Mouse (Mus musculus) limb, embryonic 15.5 days (tissue): ENCODE data around the gene Ttc12. TPM values are rescaled to one million over a fixed set of nuclear protein-coding genes. Genes with fewer than 3 reads are reported as not detected.

Source experiments
- ATAC-seq: fragments of 200-750 bp; cut with Nextera tagmentation; 2 replicates; pipeline ENCODE4 v1.8.0; 2017; ENCODE audit warnings: low read depth, moderate TSS enrichment; ENCODE audit not compliant: insufficient number of reproducible peaks, low FRiP score, low TSS enrichment
- H3K27ac ChIP-seq: fragments of 300-500 bp; sonication (generic); 2 replicates; pipeline ENCODE4 v1.5.1; 2015; ENCODE audit warnings: moderate library complexity, mild to moderate bottlenecking, inconsistent platforms
- H3K27me3 ChIP-seq: fragments of 300-500 bp; sonication (generic); 2 replicates; pipeline ENCODE4 v1.6.1; 2015; ENCODE audit warnings: inconsistent platforms
- H3K36me3 ChIP-seq: fragments of 300-500 bp; sonication (generic); 2 replicates; pipeline ENCODE4 v1.6.1; 2015; ENCODE audit warnings: inconsistent platforms
- H3K4me1 ChIP-seq: fragments of 300-500 bp; sonication (generic); 2 replicates; pipeline ENCODE4 v1.6.1; 2015; ENCODE audit warnings: inconsistent platforms
- H3K4me2 ChIP-seq: fragments of 300-500 bp; sonication (generic); 2 replicates; pipeline ENCODE4 v1.6.1; 2015; ENCODE audit warnings: mild to moderate bottlenecking, inconsistent platforms
- H3K4me3 ChIP-seq: fragments of 300-500 bp; sonication (generic); 2 replicates; pipeline ENCODE4 v1.5.1; 2015; ENCODE audit warnings: mild to moderate bottlenecking, inconsistent platforms
- H3K9ac ChIP-seq: fragments of 300-500 bp; sonication (generic); 2 replicates; pipeline ENCODE4 v1.6.1; 2015; ENCODE audit warnings: inconsistent platforms
- H3K9me3 ChIP-seq: fragments of 300-500 bp; sonication (generic); 2 replicates; pipeline ENCODE4 v1.6.1; 2016; ENCODE audit warnings: inconsistent platforms
- WGBS: fragments of 180-500 bp; shearing (Covaris S2); methylation state at CpG from one replicate; pipeline ENCODE4 v1.1.7; 2015; 5-methylcytosine and 5-hydroxymethylcytosine counted together
- polyA plus RNA-seq: library from polyadenylated mRNA; unstranded; fragments of >200 nt; fragmentation: Nextera tagmentation; extraction: Ambion mirVana; gene quantifications from 2 replicates; pipeline ENCODE4 v1.2.1, GENCODE M21; 2015

Ttc12 gene
- 0.65 and 1.1 TPM in 2 replicates for polyA plus RNA-seq

DNA sequence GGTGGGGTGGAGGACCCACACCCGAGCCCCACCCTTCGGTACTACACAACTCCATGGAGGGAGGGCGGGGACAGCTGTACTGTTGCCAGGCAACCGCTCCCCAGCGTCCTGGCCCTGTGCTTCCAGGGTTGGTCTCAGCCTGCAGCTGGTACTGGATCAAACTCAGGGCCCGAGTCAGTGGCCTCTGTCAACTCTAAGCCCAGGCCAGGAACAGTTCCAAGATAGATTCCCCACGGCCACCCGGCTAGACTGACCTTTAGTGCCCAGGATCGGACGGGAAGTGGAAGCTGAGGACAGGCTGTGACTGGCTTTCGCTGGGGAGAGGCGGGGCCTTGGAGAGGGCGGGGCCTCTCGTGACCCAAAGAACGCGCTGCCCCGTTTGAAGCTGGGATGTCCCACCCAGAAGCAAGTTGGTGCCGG lies at the start of gene Ttc12:
Gene Ttc12, minus strand, starts transcription at position 334 of the 420 bp plus-strand sequence.
- no peaks in the 10 kb centered on the region for H3K36me3 ChIP-seq
- H3K27ac ChIP-seq: no peak within 1 kb of the TSS
- H3K4me2 ChIP-seq: peak within 1 kb of the TSS; percentile 90
- peak; percentile 87 for ATAC-seq
- H3K27me3 ChIP-seq: peaks cover 3% of the 10 kb centered on the region; the same call in 1 of the 2 replicates
- peaks cover 31% of the 10 kb centered on the region for H3K4me1 ChIP-seq
- no peaks in the 10 kb centered on the region for H3K9me3 ChIP-seq
- peak within 1 kb of the TSS; percentile 54 for H3K4me3 ChIP-seq
- whole genome bisulfite sequencing: 0% methylated on average over 18 of the region's 18 CpGs
- peak within 1 kb of the TSS; percentile 31; the same call in 1 of the 2 replicates for H3K9ac ChIP-seq

DNA sequence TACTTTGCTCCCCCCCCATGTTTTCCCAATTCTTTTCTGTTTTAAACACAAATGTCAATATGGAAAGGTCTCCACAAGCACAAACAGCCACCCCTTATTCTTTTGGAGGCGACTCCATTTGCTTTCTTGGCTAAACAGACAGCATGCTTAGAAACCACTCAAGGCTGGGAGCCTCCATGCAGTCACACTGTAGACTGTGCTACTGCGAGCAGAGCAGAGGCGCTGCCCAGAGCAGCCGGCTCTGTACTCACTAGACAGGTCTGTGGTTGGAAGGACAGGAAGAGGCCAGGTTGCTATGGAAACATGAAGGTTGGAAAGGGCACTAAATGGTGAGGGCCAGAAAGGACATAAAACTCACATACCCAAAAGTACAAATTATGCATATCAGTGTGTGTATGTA lies 48.9 kb upstream of the Ttc12 start:
- H3K4me1 ChIP-seq: peaks cover 26% of the 10 kb centered on the region
- no peak overlapping the region for H3K27ac ChIP-seq
- H3K27me3 ChIP-seq: no peaks in the 10 kb centered on the region
- WGBS: 59% methylated on average over 4 of the region's 4 CpGs
- no peak overlapping the region for H3K4me2 ChIP-seq
- H3K9me3 ChIP-seq: no peaks in the 10 kb centered on the region
- no peak overlapping the region for H3K4me3 ChIP-seq
- no peak for ATAC-seq
- H3K9ac ChIP-seq: no peak overlapping the region
- H3K36me3 ChIP-seq: 0 out of 2 replicates have a peak, but pooled peaks cover 1% of the 10 kb centered on the region

DNA sequence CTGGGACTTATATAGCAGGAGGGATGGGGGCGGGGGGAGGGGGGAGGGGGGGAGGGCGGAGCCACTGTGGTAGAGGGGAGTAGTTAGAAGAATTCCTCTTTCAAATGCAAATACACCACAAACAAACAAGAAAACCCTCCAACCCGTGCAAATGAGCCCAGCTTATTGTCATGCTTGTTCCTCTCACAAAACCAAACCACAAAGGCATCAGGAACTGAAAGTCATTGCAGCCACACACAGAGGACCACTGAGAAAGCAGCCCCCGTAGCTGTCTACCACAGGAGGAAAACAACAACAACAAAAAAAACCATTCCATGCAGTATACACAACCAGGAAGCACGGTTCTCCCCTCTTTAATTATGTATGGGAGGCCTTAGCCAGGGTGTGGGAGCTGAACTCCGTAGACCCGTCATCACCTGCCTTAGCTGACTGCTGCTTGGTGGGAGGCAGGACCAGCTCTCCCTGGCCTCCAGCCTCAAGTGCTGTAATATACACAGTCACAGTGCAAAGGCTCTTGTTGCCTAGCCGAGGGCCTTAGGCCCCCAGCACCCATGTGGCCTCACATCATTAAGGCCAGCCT lies 48.0 kb upstream of the Ttc12 start:
- Histone ChIP-seq H3K27me3 (no peaks in the 10 kb centered on the region), H3K9me3 (no peaks in the 10 kb centered on the region), H3K27ac (no peak overlapping the region), H3K9ac (no peak overlapping the region), H3K4me1 (peaks cover 24% of the 10 kb centered on the region), H3K4me3 (no peak overlapping the region), H3K4me2 (no peak overlapping the region), H3K36me3 (no peaks in the 10 kb centered on the region)
- 27% methylated on average over 6 of the region's 8 CpGs for WGBS
- no peak for ATAC-seq

DNA sequence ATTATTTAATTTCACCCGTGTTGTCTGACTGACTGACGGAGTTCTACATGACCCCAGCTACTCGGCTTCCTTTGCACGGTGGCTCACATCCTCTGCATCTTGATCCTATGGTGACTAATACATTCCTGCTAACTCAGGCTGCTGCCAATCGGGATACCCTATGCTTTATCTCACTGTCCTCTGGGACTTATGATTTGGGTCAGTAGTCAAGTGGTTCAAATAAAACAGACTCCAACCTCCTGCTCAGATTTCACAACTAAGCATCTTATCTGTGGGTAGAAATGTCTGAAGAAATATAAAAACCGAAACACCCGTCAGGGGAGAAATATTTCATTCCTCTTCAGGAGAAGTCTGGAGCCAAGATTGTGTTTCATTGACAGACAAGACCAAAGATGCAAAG lies 47.4 kb upstream of the Ttc12 start:
- WGBS: 51% methylated on average over 7 of the region's 7 CpGs

DNA sequence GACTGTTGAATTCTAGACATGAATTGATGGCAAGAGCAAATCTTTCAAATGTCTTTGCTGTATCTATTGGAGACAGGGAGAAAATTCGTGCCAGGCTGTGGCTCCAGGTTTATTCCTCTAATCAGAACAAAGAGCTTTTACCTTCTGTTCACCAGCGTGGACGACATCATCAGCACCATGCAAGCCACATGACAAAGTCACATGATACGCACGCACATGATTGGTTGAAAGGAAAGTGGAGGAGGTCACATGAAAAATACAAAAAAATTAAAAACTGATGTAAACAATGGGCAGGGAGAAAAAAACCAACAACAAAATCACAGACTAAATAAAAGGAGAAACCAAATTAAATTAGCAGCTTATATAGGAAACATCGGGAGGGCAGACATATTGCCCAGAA lies 45.8 kb upstream of the Ttc12 start:
- 90% methylated on average over 6 of the region's 6 CpGs for WGBS
- no peak overlapping the region for H3K9ac ChIP-seq
- ATAC-seq: no peak
- no peaks in the 10 kb centered on the region for H3K27me3 ChIP-seq
- no peaks in the 10 kb centered on the region for H3K36me3 ChIP-seq
- no peak overlapping the region for H3K4me2 ChIP-seq
- no peak overlapping the region for H3K4me3 ChIP-seq
- H3K27ac ChIP-seq: no peak overlapping the region
- peaks cover 18% of the 10 kb centered on the region for H3K4me1 ChIP-seq
- no peaks in the 10 kb centered on the region for H3K9me3 ChIP-seq

More for the DNA sequence above, 47.4 kb upstream of the Ttc12 start:
- Histone ChIP-seq H3K27me3 (no peaks in the 10 kb centered on the region), H3K36me3 (no peaks in the 10 kb centered on the region), H3K4me1 (peaks cover 24% of the 10 kb centered on the region), H3K4me2 (no peak overlapping the region), H3K4me3 (no peak overlapping the region), H3K27ac (no peak overlapping the region), H3K9me3 (no peaks in the 10 kb centered on the region), H3K9ac (no peak overlapping the region)
- no peak for ATAC-seq

DNA sequence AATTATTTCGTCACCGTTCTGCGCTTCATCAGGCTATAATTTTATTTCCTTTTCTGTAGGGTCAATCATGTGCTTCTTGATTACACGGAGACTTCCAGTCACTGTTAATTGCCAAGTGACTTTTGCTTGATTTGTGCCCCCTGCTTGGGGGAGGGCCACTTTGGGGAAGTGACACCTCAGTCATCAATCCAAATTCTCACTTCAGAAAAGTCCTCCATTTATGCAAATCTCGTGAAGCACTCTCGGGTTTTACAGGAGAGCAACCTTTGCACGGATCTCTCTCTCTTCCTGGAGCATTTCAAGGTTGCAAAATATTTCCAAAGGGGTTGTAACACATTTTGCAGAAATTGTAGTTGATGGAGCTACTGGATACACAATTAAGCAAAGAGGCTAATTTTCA lies 45.2 kb upstream of the Ttc12 start:
- H3K4me1 ChIP-seq: peaks cover 13% of the 10 kb centered on the region
- no peak for ATAC-seq
- no peak overlapping the region for H3K9ac ChIP-seq
- H3K27ac ChIP-seq: no peak overlapping the region
- H3K9me3 ChIP-seq: no peaks in the 10 kb centered on the region
- H3K4me3 ChIP-seq: no peak overlapping the region
- no peaks in the 10 kb centered on the region for H3K27me3 ChIP-seq
- 37% methylated on average over 7 of the region's 7 CpGs for WGBS
- no peaks in the 10 kb centered on the region for H3K36me3 ChIP-seq
- H3K4me2 ChIP-seq: no peak overlapping the region

DNA sequence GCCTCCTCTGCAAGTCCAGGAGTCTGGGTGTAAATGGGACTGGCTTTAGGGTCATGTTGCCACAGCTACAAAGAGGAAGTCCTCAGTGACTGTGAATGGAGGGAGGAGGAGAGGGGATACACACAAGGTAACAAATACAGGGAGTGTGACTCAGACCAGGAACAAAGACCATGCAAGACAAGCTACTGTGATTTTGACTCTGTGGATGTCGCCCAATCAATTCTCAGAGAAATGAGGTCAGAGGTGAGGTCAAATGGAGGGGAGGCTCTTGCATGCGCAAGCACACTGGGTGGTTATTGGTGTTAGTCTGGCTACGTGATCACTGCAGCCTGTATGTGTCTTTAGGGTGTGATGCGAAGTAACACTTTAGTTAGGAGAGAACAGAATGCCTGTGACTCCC lies 44.7 kb upstream of the Ttc12 start:
- peaks cover 7% of the 10 kb centered on the region for H3K4me1 ChIP-seq
- no peak overlapping the region for H3K27ac ChIP-seq
- ATAC-seq: no peak
- 61% methylated on average over 4 of the region's 4 CpGs for WGBS
- no peak overlapping the region for H3K4me3 ChIP-seq
- no peaks in the 10 kb centered on the region for H3K9me3 ChIP-seq
- no peak overlapping the region for H3K9ac ChIP-seq
- no peaks in the 10 kb centered on the region for H3K36me3 ChIP-seq
- H3K27me3 ChIP-seq: no peaks in the 10 kb centered on the region
- H3K4me2 ChIP-seq: no peak overlapping the region

DNA sequence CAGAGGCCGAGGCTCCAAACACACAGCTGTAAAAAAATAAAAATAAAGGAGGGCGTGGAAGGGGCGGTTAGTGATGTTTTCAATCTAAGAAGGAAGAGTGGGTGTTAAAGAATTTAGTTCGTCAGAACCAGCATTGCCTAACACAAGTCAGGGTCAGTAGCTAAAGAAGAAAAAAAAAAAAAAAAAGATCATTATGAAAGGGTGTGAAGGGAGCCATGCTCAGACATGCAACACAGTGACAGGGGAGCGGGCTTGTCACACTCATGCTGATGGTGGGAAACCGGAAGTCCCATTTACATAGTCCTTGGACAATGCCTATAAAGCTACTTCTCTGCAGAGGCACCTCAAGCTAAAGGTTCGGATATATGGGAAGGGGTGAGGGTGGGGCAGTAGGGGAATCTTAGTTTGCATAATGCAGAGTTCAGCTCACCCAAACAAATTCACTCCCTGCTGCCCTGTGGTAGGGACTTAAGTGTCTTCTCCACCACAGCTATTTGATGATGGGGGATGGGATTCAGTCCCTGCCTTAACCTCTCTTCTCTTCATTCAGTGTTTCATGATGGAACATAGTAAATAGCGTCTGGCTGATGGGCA lies 43.4 kb upstream of the Ttc12 start:
- Histone ChIP-seq H3K27ac (no peak overlapping the region), H3K4me3 (no peak overlapping the region), H3K27me3 (no peaks in the 10 kb centered on the region), H3K9ac (no peak overlapping the region), H3K36me3 (no peaks in the 10 kb centered on the region), H3K9me3 (no peaks in the 10 kb centered on the region), H3K4me2 (no peak overlapping the region), H3K4me1 (peaks cover 9% of the 10 kb centered on the region; the same call in 1 of the 2 replicates)
- WGBS: 58% methylated on average over 8 of the region's 8 CpGs
- no peak for ATAC-seq

DNA sequence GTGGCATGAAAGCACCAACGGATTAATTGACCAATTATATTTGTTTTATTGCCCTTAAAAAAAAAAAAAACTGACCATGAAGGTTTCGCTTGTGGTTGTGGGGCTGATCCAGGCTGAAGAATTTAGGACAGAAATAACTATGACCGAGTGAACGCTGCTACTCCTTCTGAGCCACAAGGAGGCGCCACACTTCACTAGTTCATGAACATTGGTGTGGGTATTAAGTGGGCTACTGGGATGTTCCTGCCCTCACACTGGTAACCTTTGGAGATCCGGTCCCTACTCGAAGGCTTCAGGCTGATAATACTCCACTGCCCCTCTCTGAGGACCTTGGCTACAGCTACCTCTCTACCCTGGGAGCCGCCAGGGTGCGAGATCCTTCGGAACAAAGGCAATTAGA lies 42.9 kb upstream of the Ttc12 start:
- H3K27me3 ChIP-seq: no peaks in the 10 kb centered on the region
- H3K9me3 ChIP-seq: no peaks in the 10 kb centered on the region
- no peak overlapping the region for H3K4me3 ChIP-seq
- ATAC-seq: no peak
- H3K4me1 ChIP-seq: peaks cover 4% of the 10 kb centered on the region; the same call in 1 of the 2 replicates
- 62% methylated on average over 10 of the region's 10 CpGs for WGBS
- no peak overlapping the region for H3K9ac ChIP-seq
- no peaks in the 10 kb centered on the region for H3K36me3 ChIP-seq
- no peak overlapping the region for H3K27ac ChIP-seq
- no peak overlapping the region for H3K4me2 ChIP-seq

DNA sequence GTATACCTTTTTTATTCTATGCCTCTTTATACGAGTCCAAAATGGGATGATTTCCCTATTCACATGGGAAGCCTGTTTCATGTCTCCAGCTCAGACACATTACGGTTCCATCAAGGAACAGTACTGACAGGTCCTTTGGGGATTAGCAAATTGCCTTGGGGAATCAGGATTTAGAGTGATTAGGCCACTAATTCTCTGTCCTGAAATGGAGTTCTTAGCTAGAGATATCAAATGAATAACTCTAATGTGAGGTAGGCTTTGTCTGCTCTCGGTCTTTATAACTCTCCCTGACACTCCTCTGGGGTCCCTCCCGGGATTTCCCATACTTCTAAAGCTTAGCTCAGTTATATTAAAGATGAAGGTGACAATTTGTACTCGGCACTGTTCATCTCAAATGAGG lies 42.0 kb upstream of the Ttc12 start:
- peaks cover 4% of the 10 kb centered on the region; the same call in 1 of the 2 replicates for H3K4me1 ChIP-seq
- no peak overlapping the region for H3K4me3 ChIP-seq
- no peaks in the 10 kb centered on the region for H3K27me3 ChIP-seq
- ATAC-seq: no peak
- H3K9me3 ChIP-seq: no peaks in the 10 kb centered on the region
- 82% methylated on average over 5 of the region's 5 CpGs for WGBS
- H3K4me2 ChIP-seq: no peak overlapping the region
- no peak overlapping the region for H3K9ac ChIP-seq
- no peak overlapping the region for H3K27ac ChIP-seq
- H3K36me3 ChIP-seq: no peaks in the 10 kb centered on the region

DNA sequence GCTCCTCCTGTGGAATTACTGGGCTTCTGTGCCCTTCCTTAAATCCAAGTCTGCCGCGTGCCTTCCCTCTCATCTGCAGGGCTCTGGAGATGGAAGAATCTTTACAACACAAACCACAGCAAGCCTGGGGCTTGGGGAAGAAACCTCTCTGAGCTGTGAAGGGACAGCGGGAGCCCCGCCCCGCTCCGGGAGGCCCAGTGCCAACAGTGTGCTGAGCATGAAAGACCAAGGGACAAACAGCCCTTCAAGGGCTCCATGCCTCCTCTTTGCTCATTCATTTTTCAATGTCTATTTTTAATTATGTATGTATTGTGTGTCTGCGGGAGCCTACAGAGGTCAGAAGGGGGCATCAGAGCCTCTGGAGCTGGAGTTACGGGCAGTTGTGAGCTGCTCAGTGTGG lies 41.3 kb upstream of the Ttc12 start:
- no peak overlapping the region for H3K9ac ChIP-seq
- H3K4me2 ChIP-seq: no peak overlapping the region
- no peaks in the 10 kb centered on the region for H3K9me3 ChIP-seq
- H3K4me3 ChIP-seq: no peak overlapping the region
- no peak for ATAC-seq
- H3K4me1 ChIP-seq: peaks cover 4% of the 10 kb centered on the region; the same call in 1 of the 2 replicates
- peaks cover 4% of the 10 kb centered on the region; the same call in 1 of the 2 replicates for H3K36me3 ChIP-seq
- no peak overlapping the region for H3K27ac ChIP-seq
- WGBS: 61% methylated on average over 8 of the region's 8 CpGs
- no peaks in the 10 kb centered on the region for H3K27me3 ChIP-seq

DNA sequence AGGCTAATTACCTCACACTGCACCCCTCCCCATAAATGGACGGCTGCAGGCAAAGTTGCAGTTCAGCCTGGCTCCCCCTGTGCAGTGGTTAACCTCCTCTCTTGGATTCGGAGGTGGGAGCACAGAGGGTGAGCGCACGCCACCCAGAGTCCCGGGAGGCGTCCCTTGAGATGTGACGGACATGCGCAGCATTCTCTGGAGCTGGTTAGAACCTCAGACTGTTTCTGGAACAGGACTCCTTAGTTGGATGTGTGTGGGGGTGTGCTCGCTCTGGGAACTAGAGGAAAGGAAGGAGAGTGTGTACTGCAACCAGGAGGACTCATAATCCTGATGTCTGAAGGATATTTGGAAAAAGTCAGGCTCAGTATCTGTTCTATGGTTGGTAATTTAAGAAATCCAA lies 38.7 kb upstream of the Ttc12 start:
- no peak overlapping the region for H3K4me3 ChIP-seq
- no peak overlapping the region for H3K4me2 ChIP-seq
- H3K9me3 ChIP-seq: no peaks in the 10 kb centered on the region
- ATAC-seq: no peak
- H3K27me3 ChIP-seq: no peaks in the 10 kb centered on the region
- H3K9ac ChIP-seq: no peak overlapping the region
- peaks cover 12% of the 10 kb centered on the region for H3K36me3 ChIP-seq
- peaks cover 4% of the 10 kb centered on the region; the same call in 1 of the 2 replicates for H3K4me1 ChIP-seq
- no peak overlapping the region for H3K27ac ChIP-seq
- 59% methylated on average over 9 of the region's 9 CpGs for WGBS
